Mouse (Mus musculus) megakaryocyte, embryonic 14.5 days (primary cell): ENCODE measurements around the gene Dhrs9. TPM values are rescaled to one million over a fixed set of nuclear protein-coding genes. Genes with fewer than 3 reads are reported as not detected.

Source experiments
- H3K27me3 ChIP-seq: replicated peaks from 2 replicates; pipeline ENCODE3; 2012; ENCODE audit warnings: inconsistent platforms
- H3K36me3 ChIP-seq: replicated peaks from 2 replicates; pipeline ENCODE3; 2012; ENCODE audit warnings: low read length, inconsistent platforms, mixed read lengths
- H3K4me1 ChIP-seq: 2 replicates; pipeline ENCODE4 v1.6.1; 2012; ENCODE audit warnings: inconsistent platforms
- H3K4me3 ChIP-seq: replicated peaks from 2 replicates; pipeline ENCODE3; 2012; ENCODE audit warnings: moderate library complexity, mild to moderate bottlenecking, inconsistent platforms
- H3K9me3 ChIP-seq: 2 replicates; pipeline ENCODE4 v1.6.1; 2012; ENCODE audit warnings: inconsistent platforms
- FLI1 ChIP-seq: IDR thresholded peaks from 2 replicates; pipeline ENCODE4 v1.6.1; 2012; ENCODE audit warnings: low read length, inconsistent platforms, mixed read lengths
- GATA1 ChIP-seq: IDR thresholded peaks from 3 replicates; pipeline ENCODE4 v1.6.1; 2012; ENCODE audit warnings: mixed read lengths, low read length, inconsistent platforms, borderline replicate concordance
- polyA plus RNA-seq: library from polyadenylated mRNA; stranded (reverse); fragments of >175 nt; gene quantifications from 2 replicates; pipeline ENCODE4 v1.2.3, GENCODE M21; 2012; ENCODE audit warnings: low replicate concordance; ENCODE audit not compliant: insufficient read depth

Dhrs9 gene
- polyA plus RNA-seq, 1 experiment, result not detected

DNA sequence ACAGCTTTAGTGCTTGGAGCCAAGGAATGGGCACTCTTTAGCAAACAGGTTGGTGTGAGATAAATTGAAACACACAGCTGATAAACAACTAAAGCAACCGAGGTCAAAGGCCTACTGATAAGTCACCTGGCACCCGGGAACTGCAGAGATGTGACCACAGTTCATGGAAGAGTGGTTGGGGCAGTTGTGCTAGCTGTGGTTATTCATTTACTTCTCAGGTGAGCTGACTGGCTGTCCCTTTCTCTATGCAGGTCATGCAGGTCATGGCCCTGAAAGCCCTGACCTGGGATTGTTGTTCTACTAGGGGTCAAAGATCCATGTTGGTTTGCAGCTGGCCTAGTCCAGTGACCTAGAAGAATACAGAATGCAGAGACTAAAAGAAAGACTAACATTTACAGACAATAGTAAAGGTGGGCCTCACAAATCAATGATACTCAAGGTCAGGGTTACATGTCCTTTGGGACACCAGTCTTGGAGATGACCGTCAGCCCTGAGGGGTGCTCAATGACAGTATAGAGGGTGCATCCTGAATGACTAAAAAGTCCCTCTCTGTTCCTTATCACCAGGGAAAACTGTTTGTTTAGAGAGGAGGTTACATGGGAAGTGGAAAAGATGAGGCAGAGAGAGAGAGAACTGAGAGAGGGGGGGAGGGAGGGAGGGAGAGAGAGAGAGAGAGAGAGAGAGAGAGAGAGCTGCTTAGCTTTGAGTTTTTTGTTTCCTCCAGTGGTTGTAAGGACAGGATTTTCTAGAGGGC is 6.0 kb downstream of the Dhrs9 start:
- no peaks in the 10 kb centered on the region for H3K36me3 ChIP-seq
- H3K4me3 ChIP-seq, result no peak overlapping the region
- H3K4me1 ChIP-seq, result no peaks in the 10 kb centered on the region
- H3K9me3 ChIP-seq, result peaks cover 3% of the 10 kb centered on the region; the same call in 1 of the 2 replicates
- TF ChIP-seq FLI1 (no peak), GATA1 (no peak)
- peaks cover 2% of the 10 kb centered on the region for H3K27me3 ChIP-seq

DNA sequence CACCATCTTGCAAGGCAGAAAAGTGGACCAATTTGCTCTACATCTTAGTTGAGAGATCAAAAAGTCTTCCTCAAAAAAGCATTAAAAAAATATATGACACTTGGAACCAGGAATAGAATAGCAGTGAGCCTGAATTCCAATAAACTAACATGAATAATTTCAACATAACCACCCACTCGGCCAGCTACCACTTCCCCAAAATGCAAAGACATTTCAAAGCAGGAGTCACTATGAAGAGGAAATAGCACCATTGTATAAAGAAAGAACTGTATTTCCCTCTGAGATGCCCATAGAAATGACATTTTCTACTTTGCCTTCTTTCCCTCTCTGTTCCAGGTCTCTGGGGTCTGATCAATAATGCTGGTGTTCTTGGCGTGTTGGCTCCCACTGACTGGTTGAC is 13.7 kb downstream of the Dhrs9 start:
- no peak for TF ChIP-seq FLI1
- TF ChIP-seq GATA1, result no peak
- Histone ChIP-seq H3K4me3 (no peak overlapping the region), H3K36me3 (no peaks in the 10 kb centered on the region), H3K4me1 (no peaks in the 10 kb centered on the region), H3K9me3 (peaks cover 6% of the 10 kb centered on the region; the same call in 1 of the 2 replicates), H3K27me3 (peaks cover 2% of the 10 kb centered on the region)

DNA sequence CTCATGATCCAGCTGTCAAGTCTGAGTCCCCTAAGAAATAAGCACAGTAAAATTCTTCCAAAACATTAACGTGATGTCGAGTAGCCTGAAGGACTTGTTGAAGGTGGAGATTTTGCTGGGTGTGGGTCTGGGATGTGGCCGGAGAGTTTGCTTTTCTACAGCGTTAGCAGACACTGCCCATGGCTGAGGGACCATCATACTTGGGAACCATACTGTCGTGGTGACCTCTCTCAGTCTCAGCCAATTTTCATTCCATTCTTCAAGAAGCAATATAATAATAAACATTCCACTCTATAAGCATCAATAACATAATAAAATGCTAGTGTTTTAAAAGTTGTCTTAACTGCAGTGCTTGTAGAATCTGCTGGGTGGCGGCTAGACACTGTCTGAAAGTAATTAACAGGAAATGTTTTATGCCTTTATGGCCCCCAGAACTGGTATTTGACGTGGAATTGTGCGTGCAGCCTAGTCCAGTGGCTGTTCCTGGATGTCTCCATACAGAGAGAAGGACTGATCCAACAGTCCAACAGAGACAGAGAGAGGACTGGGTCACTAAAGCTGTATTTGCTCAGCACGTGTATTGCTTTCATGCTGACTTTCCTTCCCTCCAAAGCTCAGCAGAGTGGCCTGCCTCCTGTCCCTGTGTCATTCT is 15.5 kb downstream of the Dhrs9 start:
- Histone ChIP-seq H3K4me3 (no peak overlapping the region), H3K4me1 (no peaks in the 10 kb centered on the region), H3K36me3 (no peaks in the 10 kb centered on the region), H3K9me3 (peaks cover 6% of the 10 kb centered on the region; the same call in 1 of the 2 replicates), H3K27me3 (peaks cover 2% of the 10 kb centered on the region)
- no peak for TF ChIP-seq FLI1
- no peak for TF ChIP-seq GATA1

DNA sequence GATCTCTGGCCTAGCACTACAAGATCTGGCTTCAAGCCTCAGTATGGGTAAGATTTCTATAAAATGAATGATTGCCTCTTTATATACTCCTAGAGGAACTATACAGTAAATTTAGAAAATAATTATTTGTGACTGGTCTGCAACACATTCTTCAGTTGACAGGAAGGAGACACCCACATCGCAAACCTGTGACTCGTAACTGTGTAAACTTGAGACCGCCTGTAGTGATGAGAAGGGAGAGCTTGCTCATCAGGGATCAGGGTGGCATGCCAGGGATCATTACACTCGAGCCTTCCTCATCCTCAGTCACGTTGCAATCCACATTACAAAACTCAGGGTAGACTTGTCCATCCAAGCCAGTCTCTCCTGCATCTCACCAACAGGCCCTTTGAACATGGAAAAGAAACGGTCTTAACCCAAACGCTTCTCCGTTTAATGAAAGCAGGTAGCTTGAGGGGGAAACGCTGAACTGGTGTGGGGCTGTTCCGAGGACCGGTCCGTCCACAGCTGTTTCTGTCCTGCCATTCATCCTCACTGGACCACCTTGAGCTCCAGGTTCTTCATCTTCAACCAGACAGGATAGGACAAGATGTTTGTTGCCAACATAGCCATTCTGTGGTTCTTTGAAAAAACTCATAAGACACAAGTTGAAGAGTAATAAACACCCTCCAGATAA is 16.7 kb downstream of the Dhrs9 start:
- no peaks in the 10 kb centered on the region for H3K36me3 ChIP-seq
- no peaks in the 10 kb centered on the region for H3K4me1 ChIP-seq
- H3K27me3 ChIP-seq, result peaks cover 3% of the 10 kb centered on the region
- TF ChIP-seq FLI1 (no peak), GATA1 (no peak)
- H3K9me3 ChIP-seq, result peaks cover 6% of the 10 kb centered on the region; the same call in 1 of the 2 replicates
- H3K4me3 ChIP-seq, result no peak overlapping the region

DNA sequence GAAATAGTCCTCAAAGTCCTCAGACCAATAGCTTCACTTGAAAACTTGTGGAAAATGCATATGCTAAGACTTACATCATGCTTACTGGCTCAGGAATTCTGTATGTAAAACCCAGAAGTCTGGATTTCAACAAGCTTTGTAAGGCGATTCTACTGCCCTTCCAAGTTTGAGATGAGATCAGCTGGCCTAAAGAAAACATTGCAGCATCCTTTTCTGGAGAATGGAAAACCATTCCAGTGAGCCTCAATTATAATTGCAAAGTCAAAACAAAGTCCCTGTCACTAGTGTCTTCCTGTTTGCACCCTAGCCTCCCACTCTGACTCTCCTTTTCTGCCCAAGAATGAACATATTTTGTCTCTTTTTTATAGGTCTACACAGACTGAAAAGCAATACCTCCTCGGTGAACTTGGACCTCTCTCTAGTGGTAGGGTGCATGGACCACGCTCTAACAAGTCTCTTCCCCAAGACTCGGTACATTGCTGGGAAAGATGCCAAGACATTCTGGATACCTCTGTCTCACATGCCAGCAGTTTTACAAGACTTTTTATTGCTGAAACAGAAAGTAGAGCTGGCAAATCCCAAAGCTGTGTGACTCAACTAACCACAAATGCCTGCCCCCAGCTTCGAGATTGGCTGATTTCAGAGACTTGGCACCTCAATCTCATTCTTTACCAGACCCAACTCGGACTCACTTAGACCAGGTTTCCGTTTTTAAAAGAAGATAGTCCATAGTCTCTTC is 20.8 kb downstream of the Dhrs9 start:
- peaks cover 4% of the 10 kb centered on the region for H3K27me3 ChIP-seq
- no peaks in the 10 kb centered on the region for H3K4me1 ChIP-seq
- no peaks in the 10 kb centered on the region for H3K9me3 ChIP-seq
- H3K4me3 ChIP-seq, result no peak overlapping the region
- no peaks in the 10 kb centered on the region for H3K36me3 ChIP-seq
- TF ChIP-seq GATA1 (no peak), FLI1 (no peak)

DNA sequence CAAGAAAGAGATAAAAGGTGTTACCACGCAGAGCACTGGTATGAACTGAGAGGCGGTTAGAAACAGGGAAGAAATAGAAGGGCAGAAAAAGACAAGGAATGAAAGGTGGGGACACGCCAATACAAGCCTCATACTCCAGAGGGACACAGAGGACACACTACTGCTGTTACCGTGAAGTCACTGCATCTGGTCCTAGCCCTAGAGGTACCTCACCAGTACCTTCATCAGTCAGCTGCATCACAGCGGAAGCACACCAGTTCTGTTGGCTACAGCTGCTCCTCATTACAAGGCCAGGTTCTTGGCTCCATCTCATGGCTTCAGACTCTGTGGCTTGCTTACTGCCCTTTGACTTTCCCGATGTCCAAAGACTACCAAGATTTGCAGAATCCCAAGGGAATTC is 21.6 kb downstream of the Dhrs9 start:
- TF ChIP-seq GATA1 (no peak), FLI1 (no peak)
- Histone ChIP-seq H3K4me1 (no peaks in the 10 kb centered on the region), H3K4me3 (peak overlapping the region; percentile 40), H3K9me3 (no peaks in the 10 kb centered on the region), H3K27me3 (peaks cover 6% of the 10 kb centered on the region), H3K36me3 (no peaks in the 10 kb centered on the region)

DNA sequence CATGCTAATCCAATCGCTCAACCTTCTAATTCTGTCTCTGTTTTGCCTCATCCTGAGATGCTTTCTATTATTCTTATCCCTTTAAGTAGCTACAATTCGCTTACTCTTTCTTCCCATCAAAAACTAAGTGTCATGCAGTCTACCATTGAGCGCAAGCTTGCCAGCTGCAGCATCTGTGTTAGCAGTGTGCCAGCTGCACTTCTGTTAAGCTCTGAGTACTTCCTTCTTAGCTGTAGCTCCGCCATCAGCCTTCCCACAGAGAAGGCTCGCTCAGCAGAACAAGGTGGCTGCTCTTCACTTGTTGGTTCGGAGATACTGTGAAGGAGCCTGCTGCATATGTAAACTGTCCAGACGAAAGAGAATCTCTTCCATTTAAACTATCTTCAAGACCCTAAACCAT is 22.1 kb downstream of the Dhrs9 start:
- H3K27me3 ChIP-seq, result peaks cover 6% of the 10 kb centered on the region
- no peaks in the 10 kb centered on the region for H3K9me3 ChIP-seq
- H3K36me3 ChIP-seq, result no peaks in the 10 kb centered on the region
- no peak overlapping the region for H3K4me3 ChIP-seq
- no peaks in the 10 kb centered on the region for H3K4me1 ChIP-seq
- TF ChIP-seq FLI1 (no peak), GATA1 (no peak)

DNA sequence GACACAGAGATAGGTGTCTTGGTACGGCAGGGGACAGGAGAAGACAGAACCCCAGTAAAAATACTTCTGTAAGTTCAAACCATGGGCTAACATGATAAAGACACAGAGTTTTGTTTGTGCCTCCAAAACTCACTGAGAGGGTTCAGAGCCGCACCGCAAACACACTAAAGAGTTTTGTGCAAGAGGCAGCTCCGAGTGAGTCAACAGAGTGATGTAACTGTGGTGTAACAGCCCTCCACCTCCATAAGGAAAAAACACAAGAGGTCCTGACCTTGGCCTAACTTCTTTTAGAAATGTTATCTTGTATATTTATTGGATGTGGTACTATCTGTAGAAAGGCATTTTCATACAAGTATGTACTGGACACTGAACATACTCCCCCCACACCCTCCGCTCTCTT is 25.4 kb downstream of the Dhrs9 start:
- no peaks in the 10 kb centered on the region for H3K36me3 ChIP-seq
- TF ChIP-seq GATA1 (no peak), FLI1 (no peak)
- H3K4me3 ChIP-seq, result no peak overlapping the region
- H3K4me1 ChIP-seq, result no peaks in the 10 kb centered on the region
- peaks cover 9% of the 10 kb centered on the region for H3K27me3 ChIP-seq
- H3K9me3 ChIP-seq, result peaks cover 6% of the 10 kb centered on the region; the same call in 1 of the 2 replicates

DNA sequence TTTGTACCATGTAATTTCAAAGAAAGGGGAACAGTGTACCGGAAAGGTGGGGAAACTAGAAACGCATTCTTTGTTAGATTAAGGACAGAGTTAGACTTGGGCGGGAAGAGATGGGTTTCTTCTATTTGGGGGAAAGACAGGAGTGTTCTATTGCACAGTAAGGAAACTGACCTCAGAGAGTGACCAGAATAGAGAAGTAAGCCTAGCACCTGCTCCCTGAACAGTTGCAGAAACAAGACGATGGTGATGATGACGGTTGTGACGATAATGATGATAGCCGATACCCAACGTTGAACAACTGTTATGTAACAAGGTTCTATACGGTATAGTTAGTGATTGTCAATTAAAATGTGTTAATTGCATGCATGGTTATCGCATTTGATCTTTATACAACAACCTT is 34.3 kb downstream of the Dhrs9 start:
- TF ChIP-seq FLI1 (no peak), GATA1 (no peak)
- Histone ChIP-seq H3K9me3 (peaks cover 6% of the 10 kb centered on the region; the same call in 1 of the 2 replicates), H3K4me3 (no peak overlapping the region), H3K4me1 (no peaks in the 10 kb centered on the region), H3K36me3 (no peaks in the 10 kb centered on the region), H3K27me3 (peaks cover 59% of the 10 kb centered on the region)
